Mouse (Mus musculus): ENCODE measurements at regions not wholly inside any gene's neighbourhood (a gene's known extent, or its start where the extent isn't known, plus 50 kb on each side); places are given as distances from the start of the nearest gene placed in this dataset.

GRCm38 (mm10) chr14:99713069-99713830 is 414.8 kb downstream of the Klf5 start:
- no peak for DNase-seq (ENCODE audit: low spot score)

DNA sequence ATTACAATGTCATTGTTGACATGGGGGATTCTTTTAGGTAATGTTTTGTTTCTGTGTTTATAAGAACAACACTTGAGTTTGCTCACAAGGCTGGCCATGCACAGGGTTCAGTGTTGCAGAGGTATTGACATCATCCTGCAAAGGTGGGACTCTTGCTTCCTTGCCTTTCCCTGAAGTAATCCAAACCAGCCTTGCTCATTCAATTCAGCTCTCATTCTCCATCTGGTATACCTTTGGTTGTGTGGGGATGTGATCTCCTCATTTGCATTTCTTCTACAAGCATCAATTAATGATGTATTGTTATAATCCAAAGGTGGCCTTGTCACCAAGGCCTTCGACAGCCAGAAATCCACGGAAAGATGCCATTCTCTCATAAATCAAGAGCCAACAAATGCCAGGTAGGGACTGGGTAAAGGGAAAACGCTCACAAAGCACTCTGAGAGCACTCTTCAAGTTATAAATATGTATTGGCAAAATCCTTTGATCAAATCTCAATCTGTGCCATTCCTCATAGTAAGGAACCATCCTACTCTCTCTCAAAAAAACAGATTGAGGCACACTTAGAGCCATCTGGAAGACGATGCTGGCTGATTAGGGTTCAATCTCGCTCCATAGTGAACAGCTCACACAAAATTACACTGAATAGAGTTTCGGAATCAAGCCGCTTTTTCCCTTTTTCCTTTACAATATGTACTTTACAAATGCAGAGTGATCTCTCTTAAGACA is 435.1 kb downstream of the Klf5 start:
- DNase-seq (ENCODE audit: low spot score): no peak

DNA sequence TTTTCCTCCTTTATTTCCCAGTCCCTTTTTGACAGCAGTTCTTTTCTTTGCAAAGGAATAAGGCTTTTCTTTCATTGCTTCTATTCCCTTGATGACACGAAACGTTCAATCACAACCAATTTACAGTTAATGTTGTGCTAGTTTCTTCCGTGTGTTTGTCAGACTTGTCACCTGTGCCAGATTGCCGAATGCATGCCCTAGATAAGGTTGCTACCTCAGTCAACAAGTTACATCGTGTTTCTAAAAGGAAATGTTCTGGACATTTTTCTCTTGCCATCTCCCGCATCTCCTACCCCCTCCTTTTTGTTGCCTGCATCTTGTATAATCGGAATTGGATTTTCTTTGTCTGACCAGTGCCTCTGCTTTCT is 435.7 kb downstream of the Klf5 start:
- no peak for DNase-seq (ENCODE audit: low spot score)

- no peak for DNase-seq (ENCODE audit: low spot score)
Measured at GRCm38 (mm10) chr14:99743625-99744297, 445.3 kb downstream of the Klf5 start.

GRCm38 (mm10) chr14:99745209-99745608 is 446.7 kb downstream of the Klf5 start:
- no peak for DNase-seq (ENCODE audit: low spot score)

GRCm38 (mm10) chr14:99748166-99748565 is 449.7 kb downstream of the Klf5 start:
- DNase-seq (ENCODE audit: low spot score): no peak

DNA sequence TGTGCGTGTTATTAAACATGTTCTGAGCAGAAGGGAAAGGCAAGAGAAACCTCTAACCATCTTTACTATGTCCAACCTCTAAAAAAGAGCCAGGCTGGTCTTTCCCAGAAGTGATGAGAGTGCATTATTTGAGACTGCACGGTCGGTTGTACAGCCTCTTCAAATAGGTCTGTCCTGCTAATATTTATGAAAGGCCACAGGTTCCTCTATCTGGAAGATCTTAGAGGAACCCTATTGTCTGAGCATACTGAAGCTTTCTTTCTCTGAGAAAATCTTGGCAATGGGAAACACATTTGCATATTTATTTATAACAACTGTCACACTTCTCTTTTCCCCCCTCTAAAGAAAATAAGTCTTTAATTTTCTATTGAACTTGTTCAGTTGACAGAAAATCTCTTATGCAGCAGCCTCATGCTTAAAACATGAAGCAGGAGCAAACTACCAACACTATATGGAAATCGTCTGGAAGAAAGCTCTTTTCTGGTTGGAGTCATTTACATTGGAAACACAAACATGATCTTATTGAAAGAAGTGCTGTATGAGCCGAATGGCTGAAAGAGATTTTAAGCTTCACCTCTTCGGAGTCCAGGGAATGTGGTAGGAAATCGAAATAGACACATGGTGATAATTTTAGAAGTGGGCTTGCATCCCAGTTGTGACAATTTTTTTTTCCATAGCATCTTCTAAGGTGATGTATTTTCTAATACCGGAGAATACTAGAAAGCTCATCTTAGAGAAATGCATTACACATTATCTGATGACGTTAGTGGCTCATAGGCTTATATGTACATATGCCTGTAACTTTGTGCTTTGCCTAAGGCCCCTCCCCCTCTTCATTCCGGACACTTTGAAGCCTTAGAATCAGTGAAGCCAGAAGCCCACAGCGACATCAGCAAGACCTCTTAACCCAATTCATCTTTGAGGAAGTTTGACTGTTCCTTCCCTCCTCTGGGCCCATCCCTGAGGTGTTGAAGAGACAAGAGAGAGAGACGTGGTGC is 451.1 kb downstream of the Klf5 start:
- no peak for DNase-seq (ENCODE audit: low spot score)

DNA sequence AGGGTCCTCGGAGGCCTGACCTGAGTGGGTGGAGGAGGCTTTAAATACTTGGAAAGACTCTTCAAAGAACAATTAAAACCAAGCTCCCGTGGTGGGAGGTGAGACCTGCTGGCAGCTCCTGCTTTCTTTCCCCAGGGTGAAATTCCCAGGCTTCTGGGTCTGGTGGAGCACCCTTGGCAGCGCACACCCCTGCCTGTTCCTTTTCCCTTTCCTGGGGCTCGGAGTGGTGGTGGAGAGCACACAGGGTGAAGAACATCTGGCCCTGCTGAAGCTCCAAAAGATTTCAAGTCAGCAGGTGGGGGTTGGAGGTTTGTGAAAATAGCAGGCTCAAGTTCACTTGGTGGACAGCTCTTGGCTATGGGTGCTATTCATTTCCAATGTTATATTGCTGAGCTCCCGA is 459.6 kb downstream of the Klf5 start:
- DNase-seq (ENCODE audit: low spot score): no peak

- DNase-seq (ENCODE audit: low spot score): no peak
Measured at GRCm38 (mm10) chr14:99763336-99763735, 464.8 kb downstream of the Klf5 start.

DNA sequence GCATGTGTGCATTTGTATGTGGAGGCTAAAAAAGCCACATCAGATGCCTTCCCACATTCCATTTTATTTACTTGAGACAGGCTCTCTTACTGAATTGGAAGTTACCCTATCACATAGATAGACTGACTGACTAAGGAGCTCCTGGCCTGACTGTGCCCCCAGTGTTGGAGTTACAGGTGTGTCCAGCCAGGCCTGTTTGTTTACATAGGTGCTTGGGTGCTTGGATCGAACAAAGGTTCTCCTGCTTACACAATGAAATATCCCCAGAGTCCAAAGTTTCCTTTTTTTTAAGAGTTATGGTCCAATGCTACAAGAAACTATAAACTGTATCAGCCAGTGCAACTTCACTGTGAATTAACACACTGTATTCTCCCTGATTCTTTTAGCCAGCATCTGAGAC is 472.5 kb downstream of the Klf5 start:
- no peak for DNase-seq (ENCODE audit: low spot score)

DNA sequence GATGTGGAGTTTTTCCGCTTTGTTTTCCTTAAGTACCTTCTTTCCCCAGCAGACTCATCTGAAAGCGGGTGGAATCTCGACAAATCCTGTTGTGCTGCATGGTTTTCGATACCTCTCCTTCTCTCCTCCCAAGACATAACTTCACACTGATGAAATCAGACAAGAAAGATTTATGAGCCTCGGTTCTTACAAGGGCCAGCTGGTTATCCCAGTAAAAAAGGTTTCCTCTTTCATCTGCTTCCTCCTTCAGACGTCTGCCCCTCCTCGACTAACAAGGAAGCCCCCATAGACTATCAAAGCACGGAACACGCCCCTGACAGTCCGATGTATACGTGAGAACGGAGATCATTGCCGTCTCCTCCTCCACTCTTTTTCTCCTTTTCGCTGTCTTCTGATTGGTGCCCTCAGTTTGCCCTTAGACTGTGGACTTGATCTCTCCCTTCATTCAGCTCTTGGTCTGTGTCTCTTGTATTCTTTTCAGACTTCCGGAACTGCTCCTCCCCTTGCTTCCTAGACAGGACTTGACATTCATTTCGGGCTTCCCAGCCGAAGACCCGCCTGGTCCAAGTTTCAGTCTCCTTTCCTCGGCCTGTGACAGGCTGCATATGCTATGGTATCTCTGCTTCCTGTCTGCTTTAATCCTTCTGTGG is 474.4 kb downstream of the Klf5 start:
- no peak for DNase-seq (ENCODE audit: low spot score)

DNA sequence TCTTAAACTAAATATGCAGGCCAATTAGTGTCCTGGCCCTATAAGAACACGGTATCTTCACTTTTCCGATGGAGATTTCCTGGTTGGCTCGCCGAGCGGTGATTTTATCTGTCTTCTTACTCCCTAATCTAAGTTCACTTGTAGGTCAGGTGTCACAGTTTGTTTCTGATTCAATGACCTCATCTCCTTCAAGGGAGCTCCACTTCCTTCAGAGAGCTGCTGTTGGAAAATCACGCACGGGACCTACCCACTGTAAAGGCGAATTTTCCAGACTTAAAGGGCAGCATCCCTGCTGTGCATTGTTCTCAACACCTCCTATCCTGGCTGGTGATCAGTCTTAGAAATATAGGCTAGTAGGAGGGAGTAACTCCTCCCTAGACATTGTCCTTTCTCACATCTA is 480.0 kb downstream of the Klf5 start:
- no peak for DNase-seq (ENCODE audit: low spot score)

- no peak for DNase-seq (ENCODE audit: low spot score)
Measured at GRCm38 (mm10) chr14:99778957-99779356, 480.5 kb downstream of the Klf5 start.

DNA sequence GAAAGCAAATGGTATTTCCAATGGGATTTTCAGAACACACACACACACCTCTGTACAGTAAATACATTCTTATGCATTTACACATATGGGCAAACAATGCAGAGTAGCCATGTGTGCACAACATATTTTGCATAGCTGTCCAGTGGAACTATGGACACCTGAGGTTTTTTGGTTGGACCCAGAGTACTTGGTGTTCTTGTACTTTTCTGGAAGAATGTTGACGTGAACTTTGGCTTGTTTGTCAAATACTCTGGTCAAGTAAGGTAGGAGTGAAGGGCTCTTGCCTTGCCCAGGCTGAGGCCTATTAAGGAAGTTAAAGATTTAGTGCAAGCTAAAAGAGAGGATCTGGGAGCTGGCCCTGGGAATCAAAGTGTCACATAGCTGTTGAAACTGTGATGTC is 485.2 kb downstream of the Klf5 start:
- DNase-seq (ENCODE audit: low spot score): no peak

DNA sequence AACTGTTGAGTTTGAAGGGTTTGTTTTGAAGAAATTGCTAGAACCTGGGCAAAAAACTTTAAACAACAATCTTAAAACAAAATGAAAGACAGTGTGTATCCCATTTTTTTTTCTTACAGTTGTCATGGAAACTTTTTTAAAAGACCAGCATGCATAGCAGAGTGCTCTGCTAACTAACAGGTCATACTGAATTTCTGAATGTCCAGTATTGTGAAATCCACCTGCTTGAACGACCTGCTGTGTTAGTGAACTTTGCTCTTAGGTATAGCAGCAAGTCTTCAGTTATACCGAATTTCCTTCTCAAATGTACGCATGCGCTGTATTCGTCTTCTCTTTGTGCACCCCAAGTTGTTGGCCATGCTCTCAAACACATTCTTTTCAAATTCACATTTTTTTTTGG is 486.6 kb downstream of the Klf5 start:
- DNase-seq (ENCODE audit: low spot score): no peak

DNA sequence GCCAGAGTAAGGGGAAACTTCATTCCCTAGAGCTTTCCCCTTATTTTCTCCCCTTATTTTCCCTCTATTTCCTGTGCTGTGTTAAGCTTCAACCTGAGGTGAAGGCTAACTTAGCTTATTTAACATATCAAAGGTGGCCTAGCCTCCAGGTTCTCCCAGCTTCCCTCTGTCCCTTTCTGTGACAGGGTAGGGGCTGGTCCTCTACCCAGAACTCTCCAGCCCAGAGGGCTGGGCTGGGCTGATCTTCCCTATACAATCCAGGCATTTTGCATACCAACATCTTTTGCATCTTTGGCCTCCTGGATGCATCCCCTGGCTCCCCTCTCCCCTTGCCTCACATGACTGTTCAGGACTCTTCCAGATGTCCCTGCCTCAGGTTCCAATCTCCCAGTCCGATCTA is 487.9 kb downstream of the Klf5 start:
- DNase-seq (ENCODE audit: low spot score): no peak

DNA sequence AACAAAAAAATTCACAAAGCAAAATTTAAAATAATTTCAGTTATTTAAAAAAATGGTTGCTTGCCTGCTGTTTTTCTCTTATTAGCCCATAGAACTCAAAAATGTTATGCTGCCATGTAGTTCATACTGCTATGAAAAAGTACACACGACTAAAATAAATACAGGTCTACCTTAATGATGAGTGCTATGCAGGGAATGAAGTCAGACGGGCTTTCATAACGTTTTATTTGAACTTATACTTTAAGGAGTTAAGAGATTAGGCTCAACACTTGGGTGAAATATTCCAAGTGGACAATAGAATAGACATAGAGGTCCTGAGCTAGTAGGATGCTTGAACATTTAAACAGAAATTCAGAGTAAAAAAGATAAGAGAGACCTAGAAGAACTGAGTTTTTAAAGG is 489.7 kb downstream of the Klf5 start:
- no peak for DNase-seq (ENCODE audit: low spot score)

- DNase-seq (ENCODE audit: low spot score): no peak
Measured at GRCm38 (mm10) chr14:99796293-99796692, 488.2 kb downstream of the Klf12 start.

DNA sequence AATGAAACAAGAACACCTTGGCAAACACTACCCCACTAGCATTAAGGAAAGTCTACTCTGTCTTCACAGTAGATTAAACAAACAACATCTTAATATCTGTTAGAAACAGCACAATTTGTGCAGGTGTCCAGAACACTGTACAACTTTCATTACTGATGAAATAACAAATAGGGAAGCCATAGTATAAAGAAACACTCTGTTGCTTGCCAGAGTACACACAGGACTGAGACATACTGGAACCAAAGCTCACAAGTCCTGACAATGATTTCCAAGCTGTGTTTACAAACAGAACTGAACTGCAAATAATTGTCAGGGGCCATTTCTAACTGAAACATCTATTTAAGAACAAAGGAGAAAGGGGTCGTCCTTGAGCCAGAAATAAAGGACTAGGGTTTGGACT is 478.4 kb downstream of the Klf12 start:
- DNase-seq (ENCODE audit: low spot score): no peak

DNA sequence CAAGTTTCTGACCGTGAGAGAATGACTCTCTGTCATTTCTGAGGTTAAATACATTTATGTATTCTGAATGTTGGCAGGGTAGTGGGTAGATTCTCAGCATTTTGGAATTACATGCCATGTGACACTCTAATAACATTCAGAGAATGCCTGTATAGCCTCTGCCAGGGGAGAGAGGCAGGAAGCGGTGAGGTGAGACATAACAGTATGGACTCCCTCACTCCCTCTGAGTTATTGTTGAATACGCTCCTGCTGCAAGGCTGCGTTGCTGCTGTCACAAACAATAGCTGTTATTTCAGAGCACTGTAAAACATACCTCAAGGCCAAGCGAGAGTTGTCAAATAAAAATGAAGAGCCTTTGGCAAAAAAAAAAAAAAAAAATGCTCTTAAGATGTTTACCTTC is 477.9 kb downstream of the Klf12 start:
- no peak for DNase-seq (ENCODE audit: low spot score)

DNA sequence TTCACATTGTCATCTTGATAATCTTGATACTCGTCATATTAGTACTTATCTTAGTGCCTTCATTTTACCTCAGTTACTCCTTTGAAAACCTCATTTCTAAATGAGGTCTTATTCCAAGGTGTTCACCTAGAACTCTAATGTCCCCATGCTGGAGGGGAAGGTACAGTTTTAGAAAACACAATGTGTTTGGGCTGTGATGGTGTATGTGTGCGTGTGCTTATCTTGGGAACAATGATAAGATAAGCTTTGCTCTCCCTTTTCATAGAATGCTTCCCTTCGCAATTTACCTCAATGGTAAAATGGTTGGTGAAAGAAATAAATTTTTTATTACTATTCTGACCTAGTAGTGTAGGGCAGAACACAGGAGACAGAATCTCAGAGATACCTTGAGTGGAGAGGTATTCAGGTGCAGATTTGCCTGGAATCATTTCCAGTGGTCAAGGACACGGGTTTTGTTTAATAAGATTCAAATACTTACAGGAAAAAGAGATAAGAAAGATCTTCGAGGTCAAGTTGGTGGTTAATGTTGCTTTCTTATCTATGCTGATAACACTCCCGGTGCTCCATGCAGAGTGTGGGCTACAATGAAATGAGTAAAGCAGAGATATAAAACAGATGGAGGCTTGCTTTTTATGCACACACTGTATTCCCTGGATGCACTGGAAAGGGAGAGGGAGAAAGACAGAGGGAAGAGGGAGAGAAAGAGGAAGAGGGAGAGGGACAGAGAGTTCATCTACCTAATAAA is 471.6 kb downstream of the Klf12 start:
- no peak for DNase-seq (ENCODE audit: low spot score)
